Mouse (Mus musculus): ENCODE measurements around the gene Wfdc12. TPM values are rescaled to one million over a fixed set of nuclear protein-coding genes. Genes with fewer than 3 reads are reported as not detected.

The Wfdc12 gene
- polyA plus RNA-seq, 1 experiment: not detected

GRCm38 (mm10) chr2:164170326-164170725, 20.1 kb downstream of the Wfdc12 start:
- Histone ChIP-seq H3K27me3 (ENCODE audit: control insufficient read depth, insufficient read depth, insufficient read length) (peaks cover 70% of the 10 kb centered on the region), H3K79me2 (ENCODE audit: control insufficient read depth, insufficient read depth) (no peaks in the 10 kb centered on the region), H3K4me3 (no peak overlapping the region), H3K4me2 (ENCODE audit: low read depth) (no peak overlapping the region), H3ac (ENCODE audit: control insufficient read depth, insufficient read length) (no peak overlapping the region), H3K36me3 (ENCODE audit: control insufficient read depth, insufficient read depth) (no peaks in the 10 kb centered on the region)
- TF ChIP-seq TCF3 (IDR thresholded peaks at IDR 0.05; ENCODE audit: insufficient read length, low read depth): no peak
- TF ChIP-seq POLR2A (IDR thresholded peaks at IDR 0.05; ENCODE audit: insufficient read length, low read depth): no peak
- TF ChIP-seq TCF12 (IDR thresholded peaks at IDR 0.05; ENCODE audit: insufficient read depth, poor library complexity, severe bottlenecking): no peak
- TF ChIP-seq MYOD1 (IDR thresholded peaks at IDR 0.05; ENCODE audit: control insufficient read depth in 1 of 3, insufficient read length in 2 of 3, low read depth in 2 of 3): no peak
- no peak for TF ChIP-seq USF1 (IDR thresholded peaks at IDR 0.05; ENCODE audit: low read depth)
- no peak for TF ChIP-seq E2F4 (IDR thresholded peaks at IDR 0.05; ENCODE audit: insufficient read depth)
- no peak for TF ChIP-seq REST (IDR thresholded peaks at IDR 0.05; ENCODE audit: insufficient read depth, insufficient read length)
- TF ChIP-seq POLR2AphosphoS2 (IDR thresholded peaks at IDR 0.05; ENCODE audit: insufficient read length, low read depth): no peak
- no peak for TF ChIP-seq CEBPB (IDR thresholded peaks at IDR 0.05; ENCODE audit: insufficient read depth, poor library complexity, severe bottlenecking)
- TF ChIP-seq MAX (IDR thresholded peaks at IDR 0.05; ENCODE audit: low read depth): no peak
- no peak for TF ChIP-seq MYOG (IDR thresholded peaks at IDR 0.05; ENCODE audit: control insufficient read depth in 1 of 3, insufficient read depth in 1 of 3, insufficient read length in 2 of 3, low read depth in 2 of 3)
- TF ChIP-seq SRF (IDR thresholded peaks at IDR 0.05; ENCODE audit: control insufficient read depth, insufficient read length, low read depth): no peak

GRCm38 (mm10) chr2:164168571-164168946, 21.8 kb downstream of the Wfdc12 start:
- TF ChIP-seq TCF3 (IDR thresholded peaks at IDR 0.05; ENCODE audit: insufficient read length, low read depth) (no peak), MYOD1 (IDR thresholded peaks at IDR 0.05; ENCODE audit: control insufficient read depth in 1 of 3, insufficient read length in 2 of 3, low read depth in 2 of 3) (no peak), REST (IDR thresholded peaks at IDR 0.05; ENCODE audit: insufficient read depth, insufficient read length) (no peak), TCF12 (IDR thresholded peaks at IDR 0.05; ENCODE audit: insufficient read depth, poor library complexity, severe bottlenecking) (no peak), POLR2AphosphoS2 (IDR thresholded peaks at IDR 0.05; ENCODE audit: insufficient read length, low read depth) (no peak), MAX (IDR thresholded peaks at IDR 0.05; ENCODE audit: low read depth) (no peak), POLR2A (IDR thresholded peaks at IDR 0.05; ENCODE audit: insufficient read length, low read depth) (no peak), CEBPB (IDR thresholded peaks at IDR 0.05; ENCODE audit: insufficient read depth, poor library complexity, severe bottlenecking) (no peak), MYOG (IDR thresholded peaks at IDR 0.05; ENCODE audit: control insufficient read depth in 1 of 3, insufficient read depth in 1 of 3, insufficient read length in 2 of 3, low read depth in 2 of 3) (no peak), SRF (IDR thresholded peaks at IDR 0.05; ENCODE audit: control insufficient read depth, insufficient read length, low read depth) (no peak), E2F4 (IDR thresholded peaks at IDR 0.05; ENCODE audit: insufficient read depth) (no peak), USF1 (IDR thresholded peaks at IDR 0.05; ENCODE audit: low read depth) (no peak)
- no peak overlapping the region for H3K4me3 ChIP-seq

GRCm38 (mm10) chr2:164167752-164168570, 22.4 kb downstream of the Wfdc12 start:
- Histone ChIP-seq H3K79me2 (ENCODE audit: control insufficient read depth, insufficient read depth) (no peaks in the 10 kb centered on the region), H3ac (ENCODE audit: control insufficient read depth, insufficient read length) (no peak overlapping the region), H3K4me3 (no peak overlapping the region), H3K4me2 (ENCODE audit: low read depth) (no peak overlapping the region), H3K27me3 (ENCODE audit: control insufficient read depth, insufficient read depth, insufficient read length) (peaks cover 68% of the 10 kb centered on the region), H3K36me3 (ENCODE audit: control insufficient read depth, insufficient read depth) (no peaks in the 10 kb centered on the region)
- TF ChIP-seq MYOD1 (IDR thresholded peaks at IDR 0.05; ENCODE audit: control insufficient read depth in 1 of 3, insufficient read length in 2 of 3, low read depth in 2 of 3) (no peak), E2F4 (IDR thresholded peaks at IDR 0.05; ENCODE audit: insufficient read depth) (no peak), TCF12 (IDR thresholded peaks at IDR 0.05; ENCODE audit: insufficient read depth, poor library complexity, severe bottlenecking) (no peak), CEBPB (IDR thresholded peaks at IDR 0.05; ENCODE audit: insufficient read depth, poor library complexity, severe bottlenecking) (no peak), SRF (IDR thresholded peaks at IDR 0.05; ENCODE audit: control insufficient read depth, insufficient read length, low read depth) (no peak)

More at GRCm38 (mm10) chr2:164168571-164168946, 21.8 kb downstream of the Wfdc12 start:
- Histone ChIP-seq H3K27me3 (ENCODE audit: control insufficient read depth, insufficient read depth, insufficient read length) (peaks cover 74% of the 10 kb centered on the region), H3ac (ENCODE audit: control insufficient read depth, insufficient read length) (no peak overlapping the region), H3K36me3 (ENCODE audit: control insufficient read depth, insufficient read depth) (no peaks in the 10 kb centered on the region), H3K79me2 (ENCODE audit: control insufficient read depth, insufficient read depth) (no peaks in the 10 kb centered on the region), H3K4me2 (ENCODE audit: low read depth) (no peak overlapping the region)

GRCm38 (mm10) chr2:164164941-164165340, 25.5 kb downstream of the Wfdc12 start:
- H3K4me2 ChIP-seq (ENCODE audit: low read depth): no peak overlapping the region
- peaks cover 46% of the 10 kb centered on the region for H3K27me3 ChIP-seq (ENCODE audit: control insufficient read depth, insufficient read depth, insufficient read length)
- TF ChIP-seq MYOG (IDR thresholded peaks at IDR 0.05; ENCODE audit: control insufficient read depth in 1 of 3, insufficient read depth in 1 of 3, insufficient read length in 2 of 3, low read depth in 2 of 3) (no peak), CEBPB (IDR thresholded peaks at IDR 0.05; ENCODE audit: insufficient read depth, poor library complexity, severe bottlenecking) (no peak), TCF12 (IDR thresholded peaks at IDR 0.05; ENCODE audit: insufficient read depth, poor library complexity, severe bottlenecking) (no peak), E2F4 (IDR thresholded peaks at IDR 0.05; ENCODE audit: insufficient read depth) (no peak), REST (IDR thresholded peaks at IDR 0.05; ENCODE audit: insufficient read depth, insufficient read length) (no peak), USF1 (IDR thresholded peaks at IDR 0.05; ENCODE audit: low read depth) (no peak), MAX (IDR thresholded peaks at IDR 0.05; ENCODE audit: low read depth) (no peak), SRF (IDR thresholded peaks at IDR 0.05; ENCODE audit: control insufficient read depth, insufficient read length, low read depth) (no peak), TCF3 (IDR thresholded peaks at IDR 0.05; ENCODE audit: insufficient read length, low read depth) (no peak), MYOD1 (IDR thresholded peaks at IDR 0.05; ENCODE audit: control insufficient read depth in 1 of 3, insufficient read length in 2 of 3, low read depth in 2 of 3) (no peak), POLR2AphosphoS2 (IDR thresholded peaks at IDR 0.05; ENCODE audit: insufficient read length, low read depth) (no peak), POLR2A (IDR thresholded peaks at IDR 0.05; ENCODE audit: insufficient read length, low read depth) (no peak)
- H3ac ChIP-seq (ENCODE audit: control insufficient read depth, insufficient read length): no peak overlapping the region
- no peaks in the 10 kb centered on the region for H3K79me2 ChIP-seq (ENCODE audit: control insufficient read depth, insufficient read depth)
- H3K36me3 ChIP-seq (ENCODE audit: control insufficient read depth, insufficient read depth): no peaks in the 10 kb centered on the region
- no peak overlapping the region for H3K4me3 ChIP-seq
